Mouse (Mus musculus) midbrain, postnatal 0 days (tissue): ENCODE measurements around the gene Kifc3. TPM values are rescaled to one million over a fixed set of nuclear protein-coding genes. Genes with fewer than 3 reads are reported as not detected.

Source experiments
- ATAC-seq: fragments of 200-750 bp; cut with Nextera tagmentation; 2 replicates; pipeline ENCODE4 v1.8.0; 2017; ENCODE audit warnings: moderate number of reproducible peaks, mild to moderate bottlenecking, moderate TSS enrichment, moderate library complexity; ENCODE audit not compliant: low FRiP score
- DNase-seq: peaks from one replicate; pipeline ENCODE4 v3.0.0-alpha.2; 2015; ENCODE audit warnings: low spot score
- H3K27ac ChIP-seq: fragments of 300-500 bp; sonication (generic); 2 replicates; pipeline ENCODE4 v1.5.1; 2014; ENCODE audit warnings: low read depth, mild to moderate bottlenecking, low read length, mixed read lengths
- H3K27me3 ChIP-seq: fragments of 300-500 bp; sonication (generic); 2 replicates; pipeline ENCODE4 v1.6.1; 2014; ENCODE audit warnings: low read length, control low read depth, mixed read lengths; ENCODE audit not compliant: insufficient read depth
- H3K36me3 ChIP-seq: fragments of 300-500 bp; sonication (generic); 2 replicates; pipeline ENCODE4 v1.6.1; 2014; ENCODE audit warnings: low read length, control low read depth, mixed read lengths; ENCODE audit not compliant: insufficient read depth
- H3K4me1 ChIP-seq: fragments of 300-500 bp; sonication (generic); 2 replicates; pipeline ENCODE4 v1.6.1; 2014; ENCODE audit warnings: mild to moderate bottlenecking, control low read depth, antibody characterized with exemption, low read length, mixed read lengths; ENCODE audit not compliant: insufficient read depth
- H3K4me2 ChIP-seq: fragments of 300-500 bp; sonication (generic); 2 replicates; pipeline ENCODE4 v1.6.1; 2014; ENCODE audit warnings: low read depth, mild to moderate bottlenecking, low read length, mixed read lengths; ENCODE audit not compliant: poor library complexity, severe bottlenecking
- H3K4me3 ChIP-seq: fragments of 300-500 bp; sonication (generic); 2 replicates; pipeline ENCODE4 v1.5.1; 2014; ENCODE audit warnings: low read depth, mild to moderate bottlenecking, low read length, moderate library complexity
- H3K9ac ChIP-seq: fragments of 300-500 bp; sonication (generic); replicated peaks from 2 replicates; pipeline ENCODE4 v1.6.1; 2014; ENCODE audit warnings: mild to moderate bottlenecking, low read length, moderate library complexity, mixed read lengths; ENCODE audit not compliant: poor library complexity, severe bottlenecking
- H3K9me3 ChIP-seq: fragments of 300-500 bp; sonication (generic); 2 replicates; pipeline ENCODE4 v1.6.1; 2016; ENCODE audit warnings: low read length, control low read depth
- CTCF ChIP-seq: IDR thresholded peaks from 2 replicates; pipeline ENCODE4 v1.5.1; 2016; ENCODE audit warnings: antibody characterized with exemption, mild to moderate bottlenecking
- WGBS: fragments of 180-500 bp; shearing (Covaris S2); extraction: QIAGEN DNeasy Blood & Tissue Kit; methylation state at CpG from one replicate; pipeline ENCODE4 v1.1.7; 2014; 5-methylcytosine and 5-hydroxymethylcytosine counted together
- polyA plus RNA-seq: library from polyadenylated mRNA; unstranded; fragments of >200 nt; fragmentation: Nextera tagmentation; extraction: Ambion mirVana; gene quantifications from 2 replicates; pipeline ENCODE4 v1.2.1, GENCODE M21; 2015
- total RNA-seq: library from RNA; depleted of rRNA; stranded (reverse); fragments of >200 nt; gene quantifications from 2 replicates; pipeline ENCODE4 v1.2.3, GENCODE M21; 2014

The Kifc3 gene
- total and polyA plus RNA-seq, 2 experiments from 2014 or later = 38.9 to 57.0 TPM

GRCm38 (mm10) chr8:95209924-95210323 lies 7.3 kb upstream of the Kifc3 start:
- WGBS = 55% methylated on average over 11 of the region's 11 CpGs
- no peaks in the 10 kb centered on the region for H3K4me1 ChIP-seq
- no peak for TF ChIP-seq CTCF
- H3K27ac ChIP-seq = no peak overlapping the region
- no peak overlapping the region for H3K4me3 ChIP-seq
- ATAC-seq (no peak), DNase-seq (no peak)
- no peak overlapping the region for H3K9ac ChIP-seq
- H3K9me3 ChIP-seq = no peaks in the 10 kb centered on the region
- H3K36me3 ChIP-seq = no peaks in the 10 kb centered on the region
- no peaks in the 10 kb centered on the region for H3K27me3 ChIP-seq
- H3K4me2 ChIP-seq = no peak overlapping the region

DNA sequence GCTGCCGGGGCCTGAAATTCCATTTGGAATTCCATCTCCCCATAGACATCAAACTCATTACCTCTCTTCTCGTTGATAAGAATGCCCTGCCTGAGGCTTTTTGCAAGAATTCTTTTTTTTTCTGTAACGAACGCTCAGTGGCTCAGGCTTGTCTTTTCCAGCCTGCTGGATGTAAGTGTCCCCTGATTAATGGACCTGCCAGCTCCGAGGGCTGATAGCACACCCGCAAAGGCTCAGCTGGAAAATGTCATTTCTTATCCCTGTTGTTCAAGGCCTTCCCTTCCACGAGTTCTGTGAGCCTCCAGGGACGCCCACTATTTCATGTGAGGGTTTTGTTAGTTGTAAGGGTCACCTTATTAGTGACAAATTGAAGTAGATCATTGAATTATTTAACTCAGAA lies 3.3 kb upstream of the Kifc3 start:
- H3K27me3 ChIP-seq = no peaks in the 10 kb centered on the region
- H3K27ac ChIP-seq = 0 out of 2 replicates have a peak overlapping the region, but pooled peaks have one; percentile 47
- H3K9ac ChIP-seq = no peak overlapping the region
- H3K4me2 ChIP-seq = no peak overlapping the region
- ATAC-seq = no peak
- no peak for TF ChIP-seq CTCF
- no peak overlapping the region for H3K4me3 ChIP-seq
- no peaks in the 10 kb centered on the region for H3K4me1 ChIP-seq
- H3K9me3 ChIP-seq = no peaks in the 10 kb centered on the region
- 19% methylated on average over 8 of the region's 8 CpGs for WGBS
- peak; percentile 71 for DNase-seq
- H3K36me3 ChIP-seq = no peaks in the 10 kb centered on the region

DNA sequence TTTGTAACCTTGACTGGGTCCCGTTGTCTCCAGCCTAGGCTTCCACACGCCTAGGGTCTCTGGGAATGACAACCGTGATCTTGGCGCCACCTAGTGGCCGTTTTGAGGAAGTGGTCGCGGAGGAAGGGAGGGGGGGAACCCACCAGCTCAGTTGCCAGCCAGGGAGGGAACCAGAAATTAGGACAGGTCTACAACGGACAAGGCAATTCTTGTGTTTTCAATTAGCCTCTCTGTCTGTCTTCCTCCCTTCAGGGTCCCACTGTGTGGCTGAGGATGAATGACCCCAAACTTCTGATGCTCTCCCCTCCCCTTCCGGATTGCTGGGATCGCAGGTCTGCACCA lies 1.4 kb upstream of the Kifc3 start:
- Histone ChIP-seq H3K27me3 (no peaks in the 10 kb centered on the region), H3K27ac (no peak overlapping the region), H3K9me3 (no peaks in the 10 kb centered on the region), H3K4me3 (no peak overlapping the region), H3K4me1 (no peaks in the 10 kb centered on the region), H3K9ac (no peak overlapping the region), H3K36me3 (no peaks in the 10 kb centered on the region), H3K4me2 (no peak overlapping the region)
- peak; percentile 99 for TF ChIP-seq CTCF
- ATAC-seq (peak; percentile 86), DNase-seq (peak; percentile 81)
- WGBS = 19% methylated on average over 10 of the region's 10 CpGs

DNA sequence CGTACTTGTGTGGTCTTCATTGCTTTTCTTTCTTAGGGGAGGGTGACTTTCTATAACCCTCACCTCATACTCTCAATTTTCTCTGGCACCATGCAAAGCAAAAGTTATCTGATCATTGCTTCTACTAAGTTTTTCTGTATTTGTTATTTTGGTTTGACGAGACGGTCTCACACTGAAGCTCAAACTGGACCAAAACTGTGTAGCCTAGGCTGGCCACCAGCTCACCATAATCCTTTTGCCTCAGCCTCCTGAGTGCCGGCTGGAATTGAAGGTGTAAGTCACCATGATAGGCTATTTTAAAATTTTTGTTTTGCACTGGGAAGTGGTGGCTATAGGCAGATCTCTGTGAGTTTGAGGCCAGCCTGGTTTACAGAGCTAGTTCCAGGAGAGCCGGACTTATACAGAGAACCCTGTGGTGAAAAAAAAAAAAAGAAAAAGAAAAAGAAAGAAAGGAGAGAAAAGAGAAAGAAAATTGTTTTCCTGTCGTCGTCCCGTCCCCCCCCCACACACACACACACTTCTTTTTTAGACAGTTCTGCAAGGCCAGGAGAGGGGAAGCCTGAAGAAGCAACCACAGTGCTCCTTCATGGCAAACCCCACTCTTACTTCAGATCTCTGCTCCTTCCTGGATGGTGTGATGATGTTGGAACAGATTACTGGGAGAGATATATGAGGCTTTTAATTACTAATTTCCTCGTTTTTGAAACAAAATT lies 870 bp upstream of the Kifc3 start:
- H3K4me2 ChIP-seq = no peak overlapping the region
- ATAC-seq = no peak; the same call in 1 of the 2 replicates
- no peak for DNase-seq
- H3K9ac ChIP-seq = no peak overlapping the region
- no peaks in the 10 kb centered on the region for H3K9me3 ChIP-seq
- H3K4me1 ChIP-seq = no peaks in the 10 kb centered on the region
- TF ChIP-seq CTCF = no peak
- no peaks in the 10 kb centered on the region for H3K36me3 ChIP-seq
- WGBS = 45% methylated on average over 9 of the region's 9 CpGs
- H3K27me3 ChIP-seq = no peaks in the 10 kb centered on the region
- no peak overlapping the region for H3K4me3 ChIP-seq
- no peak overlapping the region for H3K27ac ChIP-seq

DNA sequence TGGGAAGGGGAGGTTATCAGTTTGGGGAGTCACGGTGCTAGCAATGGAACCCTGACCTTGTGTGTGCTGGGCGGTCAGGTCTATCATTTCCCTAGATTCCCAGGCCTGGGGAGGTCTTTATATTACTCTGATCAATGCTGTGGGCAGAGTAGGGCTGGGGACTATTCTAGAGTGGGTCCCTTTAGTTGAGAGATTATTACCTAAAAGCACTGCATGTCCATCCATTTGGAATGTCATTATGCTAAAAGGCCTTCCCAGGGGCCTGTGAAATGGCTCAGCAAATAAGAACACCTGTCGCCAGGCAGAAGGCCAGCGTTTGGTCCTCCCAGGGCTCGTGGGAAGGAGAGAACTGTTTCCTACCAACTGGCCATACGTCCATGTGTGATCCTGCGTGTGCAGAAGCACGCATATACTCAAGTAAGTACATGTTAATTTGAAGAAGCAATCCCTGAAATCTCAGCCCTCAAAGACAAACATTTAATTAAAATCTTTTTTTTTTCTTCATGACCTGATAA lies 499 bp downstream of the Kifc3 start:
- no peak overlapping the region for H3K9ac ChIP-seq
- H3K9me3 ChIP-seq = no peaks in the 10 kb centered on the region
- H3K36me3 ChIP-seq = no peaks in the 10 kb centered on the region
- no peaks in the 10 kb centered on the region for H3K4me1 ChIP-seq
- H3K27me3 ChIP-seq = no peaks in the 10 kb centered on the region
- 72% methylated on average over 8 of the region's 8 CpGs for WGBS
- ATAC-seq (no peak), DNase-seq (no peak)
- no peak overlapping the region for H3K4me3 ChIP-seq
- no peak for TF ChIP-seq CTCF
- no peak overlapping the region for H3K4me2 ChIP-seq
- no peak overlapping the region for H3K27ac ChIP-seq

DNA sequence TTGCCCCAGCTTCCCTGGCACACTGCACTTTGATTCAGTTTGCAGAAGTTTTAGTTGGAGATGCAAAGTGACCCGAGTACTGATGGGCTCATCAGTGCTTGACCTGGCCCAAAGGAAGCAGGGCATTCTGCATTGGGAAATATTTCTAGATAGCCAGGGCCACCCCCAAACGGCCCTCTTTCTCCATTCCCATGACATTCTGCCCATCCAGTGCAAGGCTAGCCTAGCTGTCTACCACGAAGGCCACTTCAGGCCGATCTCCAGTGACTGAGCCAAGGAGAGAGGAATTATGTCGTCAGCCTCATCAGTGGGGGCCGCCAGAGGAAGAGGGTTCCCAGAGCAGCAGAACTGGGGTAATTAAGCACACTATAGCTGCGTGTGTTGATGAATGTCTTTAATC lies 1.1 kb downstream of the Kifc3 start:
- Histone ChIP-seq H3K36me3 (no peaks in the 10 kb centered on the region), H3K4me3 (no peak overlapping the region), H3K27ac (no peak overlapping the region), H3K27me3 (no peaks in the 10 kb centered on the region), H3K9me3 (no peaks in the 10 kb centered on the region), H3K9ac (no peak overlapping the region), H3K4me1 (no peaks in the 10 kb centered on the region), H3K4me2 (no peak overlapping the region)
- TF ChIP-seq CTCF = no peak
- WGBS = 59% methylated on average over 7 of the region's 7 CpGs
- DNase-seq (no peak), ATAC-seq (no peak)
